Mouse (Mus musculus): Measurements from ENCODE around the gene Cox7b.

DNA sequence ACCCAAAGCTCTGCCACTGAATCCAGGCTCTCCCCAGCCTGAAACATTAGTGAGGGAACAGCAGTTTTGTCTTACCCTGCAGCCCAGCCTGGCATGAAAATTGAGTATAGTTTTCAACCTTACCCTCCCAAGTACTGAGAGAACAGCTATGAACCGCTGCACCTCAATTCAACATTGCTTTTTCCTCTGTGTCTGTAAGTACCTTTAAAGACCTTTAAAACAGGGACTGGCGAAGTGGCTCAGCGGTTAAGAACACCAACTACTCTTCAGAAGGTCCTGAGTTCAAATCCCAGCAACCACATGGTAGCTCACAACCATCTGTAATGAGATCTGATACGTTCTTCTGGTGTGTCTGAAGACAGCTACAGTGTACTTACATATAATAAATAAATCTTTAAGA, 2.0 kb downstream of the Cox7b start:
- TF ChIP-seq RAD21 (IDR thresholded peaks at IDR 0.05; ENCODE audit: low read depth, low read length): no peak
- no peak for TF ChIP-seq GABPA (IDR thresholded peaks at IDR 0.05; ENCODE audit: insufficient replicate concordance, low read depth, low read length)
- no peak for TF ChIP-seq NELFE (IDR thresholded peaks at IDR 0.05; ENCODE audit: low read depth, low read length)
- TF ChIP-seq CTCF (conservative IDR thresholded peaks at IDR 0.05 in 1 of 2, IDR thresholded peaks at IDR 0.05 in 1 of 2; ENCODE audit: low read depth in 2 of 2, low read length in 2 of 2): no peak
- no peak for TF ChIP-seq POLR2A (IDR thresholded peaks at IDR 0.05; ENCODE audit: low read depth, low read length)
- no peak for TF ChIP-seq USF2 (conservative IDR thresholded peaks at IDR 0.05; ENCODE audit: low read depth, low read length)
- no peak for TF ChIP-seq HCFC1 (IDR thresholded peaks at IDR 0.05; ENCODE audit: low read depth, low read length)
- no peak for TF ChIP-seq PAX5 (IDR thresholded peaks at IDR 0.05; ENCODE audit: low read length)
- no peak for TF ChIP-seq E2F4 (IDR thresholded peaks at IDR 0.05; ENCODE audit: insufficient replicate concordance, low read depth, low read length)
- no peak for TF ChIP-seq NRF1 (IDR thresholded peaks at IDR 0.05; ENCODE audit: low read depth, low read length)
- no peak for TF ChIP-seq ELF1 (IDR thresholded peaks at IDR 0.05; ENCODE audit: low read depth, low read length)
- TF ChIP-seq IRF4 (IDR thresholded peaks at IDR 0.05; ENCODE audit: low read depth, low read length): no peak
- TF ChIP-seq TCF12 (IDR thresholded peaks at IDR 0.05; ENCODE audit: low read depth, low read length): no peak
